Mouse (Mus musculus) lung, postnatal 0 days (tissue): ENCODE measurements around the gene Lcn2. TPM values are rescaled to one million over a fixed set of nuclear protein-coding genes. Genes with fewer than 3 reads are reported as not detected.
A peak's percentile ranks its signal among the peaks of the same experiment; 100 is the strongest.

Experiments
- ATAC-seq: fragments of 200-750 bp; cut with Nextera tagmentation; 2 replicates; pipeline ENCODE4 v1.8.0; 2017; ENCODE audit warnings: moderate library complexity
- DNase-seq: peaks from one replicate; pipeline ENCODE4 v3.0.0-alpha.2; 2016; ENCODE audit warnings: low spot score
- H3K27ac ChIP-seq: fragments of 300-500 bp; sonication (generic); 2 replicates; pipeline ENCODE4 v1.5.1; 2014; ENCODE audit warnings: antibody characterized with exemption, mild to moderate bottlenecking, low read length, mixed read lengths
- H3K27me3 ChIP-seq: fragments of 300-500 bp; sonication (generic); replicated peaks from 2 replicates; pipeline ENCODE4 v1.6.1; 2014; ENCODE audit warnings: low read length, mixed read lengths; ENCODE audit not compliant: insufficient read depth
- H3K36me3 ChIP-seq: fragments of 300-500 bp; sonication (generic); 2 replicates; pipeline ENCODE4 v1.6.1; 2014; ENCODE audit warnings: low read length, mixed read lengths; ENCODE audit not compliant: insufficient read depth
- H3K4me1 ChIP-seq: fragments of 300-500 bp; sonication (generic); 2 replicates; pipeline ENCODE4 v1.6.1; 2014; ENCODE audit warnings: antibody characterized with exemption, low read depth, low read length, mixed read lengths; ENCODE audit not compliant: insufficient read depth
- H3K4me2 ChIP-seq: fragments of 300-500 bp; sonication (generic); replicated peaks from 2 replicates; pipeline ENCODE4 v1.6.1; 2014; ENCODE audit warnings: low read depth, mild to moderate bottlenecking, low read length, moderate library complexity, mixed read lengths
- H3K4me3 ChIP-seq: fragments of 300-500 bp; sonication (generic); 2 replicates; pipeline ENCODE4 v1.5.1; 2014; ENCODE audit warnings: low read depth, low read length
- H3K9ac ChIP-seq: fragments of 300-500 bp; sonication (generic); replicated peaks from 2 replicates; pipeline ENCODE4 v1.6.1; 2014; ENCODE audit warnings: low read depth, mild to moderate bottlenecking
- H3K9me3 ChIP-seq: fragments of 300-500 bp; sonication (generic); 2 replicates; pipeline ENCODE4 v1.6.1; 2016; ENCODE audit warnings: low read length, mixed read lengths
- CTCF ChIP-seq: IDR thresholded peaks from 2 replicates; pipeline ENCODE4 v1.5.1; 2016; ENCODE audit warnings: antibody characterized with exemption, mild to moderate bottlenecking
- EP300 ChIP-seq: IDR thresholded peaks from 2 replicates; pipeline ENCODE4 v1.6.1; 2016; ENCODE audit warnings: antibody characterized with exemption, mild to moderate bottlenecking, control low read depth
- WGBS: fragments of 180-500 bp; shearing (Covaris S2); extraction: QIAGEN DNeasy Blood & Tissue Kit; methylation state at CpG from one replicate; pipeline ENCODE4 v1.1.7; 2014; 5-methylcytosine and 5-hydroxymethylcytosine counted together
- polyA plus RNA-seq: library from polyadenylated mRNA; unstranded; fragments of >200 nt; fragmentation: Nextera tagmentation; extraction: Ambion mirVana; gene quantifications from 2 replicates; pipeline ENCODE4 v1.2.1, GENCODE M21; 2015

The Lcn2 gene
- polyA plus RNA-seq: 223 and 355 TPM in 2 replicates

DNA sequence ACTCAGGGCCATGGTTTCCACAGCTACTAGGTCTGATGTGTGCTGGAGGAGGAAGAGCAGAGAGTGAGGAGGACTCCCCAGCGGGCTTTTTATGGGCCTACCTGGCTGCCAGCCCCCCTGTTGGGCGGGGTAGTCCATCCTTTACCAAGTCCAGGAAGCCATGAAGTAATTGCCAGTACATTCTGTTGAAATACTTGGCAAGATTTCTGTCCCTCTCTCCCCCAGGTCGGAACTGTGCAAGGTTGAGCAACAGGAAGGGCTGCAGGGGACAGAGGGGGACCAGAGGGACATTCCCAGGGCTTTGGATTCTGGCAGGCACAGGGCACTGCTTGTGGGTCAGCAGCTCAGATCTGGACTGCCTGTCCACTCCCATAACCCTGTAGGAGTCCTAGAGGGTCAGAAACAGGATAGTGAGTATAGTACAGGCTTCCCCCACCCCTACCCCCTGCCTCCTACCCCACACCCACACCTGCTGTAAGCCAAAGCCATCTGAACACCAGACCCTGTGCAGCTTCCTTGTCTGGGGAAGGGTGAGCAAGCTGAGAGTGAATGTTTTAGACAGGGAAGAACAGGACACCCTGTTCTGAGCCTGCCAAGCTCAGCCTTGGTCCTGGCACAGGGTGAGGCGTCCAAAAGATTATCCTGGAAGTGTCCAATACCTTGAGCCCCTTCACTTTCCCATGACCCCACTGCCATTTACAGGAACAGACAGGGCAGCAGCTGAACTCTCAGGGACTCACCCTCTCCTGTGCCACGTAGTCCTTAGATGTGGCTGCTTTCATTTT, at the start of gene Lcn2:
Gene Lcn2 (minus strand): TSS at position 547 of the 785 bp plus-strand sequence.
- Histone ChIP-seq H3K9me3 (no peaks in the 10 kb centered on the region), H3K27ac (peak within 1 kb of the TSS; percentile 51; the same call in 1 of the 2 replicates), H3K27me3 (no peaks in the 10 kb centered on the region), H3K36me3 (no peaks in the 10 kb centered on the region), H3K4me2 (peak within 1 kb of the TSS; percentile 28), H3K9ac (no peak within 1 kb of the TSS), H3K4me1 (peaks cover 4% of the 10 kb centered on the region; the same call in 1 of the 2 replicates), H3K4me3 (no peak within 1 kb of the TSS)
- ATAC-seq (peak; percentile 70), DNase-seq (peak; percentile 80)
- WGBS: 32% methylated on average over 5 of the region's 5 CpGs
- no peak for TF ChIP-seq CTCF
- peak; percentile 69 for TF ChIP-seq EP300

DNA sequence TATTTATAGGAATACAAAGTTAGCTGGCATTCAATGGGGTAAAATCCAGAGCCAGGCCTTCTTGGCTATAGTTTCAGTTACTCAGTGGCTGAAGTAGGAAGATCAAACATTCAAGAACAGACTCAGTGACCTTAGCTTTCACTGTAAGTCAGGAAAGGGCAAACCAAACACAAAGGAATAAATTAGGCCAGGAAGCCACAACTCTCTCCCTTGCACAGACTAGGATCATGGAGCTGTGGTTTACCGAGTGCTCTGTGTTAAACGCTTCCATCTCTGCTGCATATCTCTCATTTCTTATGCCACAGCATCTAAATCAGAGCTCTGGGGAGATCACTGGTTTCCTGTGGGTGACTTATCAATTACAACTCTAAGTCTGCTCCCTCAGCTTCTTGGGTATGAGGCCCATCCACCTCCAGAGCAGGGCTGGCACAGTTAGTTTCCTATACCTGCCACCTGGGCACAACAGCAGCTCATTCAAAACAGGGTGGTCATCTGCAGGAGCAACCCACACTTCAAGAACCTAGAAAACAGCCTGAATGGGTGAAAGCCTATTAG, 49.6 kb upstream of the Lcn2 start:
- ATAC-seq (no peak), DNase-seq (no peak)
- Histone ChIP-seq H3K4me1 (peaks cover 20% of the 10 kb centered on the region; the same call in 1 of the 2 replicates), H3K27ac (peak overlapping the region; percentile 82), H3K9me3 (no peaks in the 10 kb centered on the region), H3K4me2 (0 out of 2 replicates have a peak overlapping the region, but pooled peaks have one; percentile 3), H3K27me3 (no peaks in the 10 kb centered on the region), H3K9ac (no peak overlapping the region), H3K36me3 (no peaks in the 10 kb centered on the region), H3K4me3 (no peak overlapping the region)
- 60% methylated on average over 2 of the region's 2 CpGs for WGBS
- TF ChIP-seq EP300 (no peak), CTCF (no peak)

DNA sequence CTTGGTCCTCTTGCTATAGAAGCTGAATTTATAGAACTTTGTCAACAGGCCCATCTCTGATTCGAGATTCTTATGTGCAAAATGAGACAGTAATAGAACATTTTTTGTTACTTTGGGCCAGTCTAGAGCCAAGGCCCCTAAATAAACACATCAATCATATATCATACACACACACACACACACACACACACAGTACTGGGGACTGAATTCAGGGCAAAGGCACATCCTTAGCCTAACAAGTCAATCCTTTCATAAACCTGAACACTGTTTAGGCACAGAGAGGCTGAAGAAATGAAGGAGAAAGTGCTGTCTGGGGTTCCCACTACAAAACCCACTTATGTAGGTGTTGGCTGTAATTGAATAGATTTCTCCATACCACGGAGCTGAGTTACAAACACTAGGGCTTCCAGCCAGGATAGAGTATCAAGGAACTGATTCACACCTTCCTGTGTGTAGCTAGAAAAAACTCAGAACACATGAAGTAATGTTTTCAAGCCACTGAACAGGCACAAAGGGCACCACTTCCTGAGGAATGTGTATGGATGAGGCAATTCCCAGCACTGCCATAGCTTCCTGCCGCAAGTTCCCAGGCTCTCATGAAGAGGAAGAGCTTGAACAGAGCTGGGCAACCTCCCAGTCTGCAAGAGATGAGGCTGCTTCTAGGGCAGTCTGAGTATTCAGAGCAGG, 48.8 kb upstream of the Lcn2 start:
- Histone ChIP-seq H3K4me1 (peaks cover 20% of the 10 kb centered on the region; the same call in 1 of the 2 replicates), H3K27ac (peak overlapping the region; percentile 82), H3K9ac (no peak overlapping the region), H3K4me2 (0 out of 2 replicates have a peak overlapping the region, but pooled peaks have one; percentile 3), H3K9me3 (no peaks in the 10 kb centered on the region), H3K27me3 (no peaks in the 10 kb centered on the region), H3K4me3 (no peak overlapping the region), H3K36me3 (no peaks in the 10 kb centered on the region)
- DNase-seq: peak; percentile 95
- peak; percentile 93 for ATAC-seq
- WGBS: 25% methylated on average over 3 of the region's 3 CpGs
- TF ChIP-seq CTCF (0 out of 2 replicates have a peak, but pooled peaks have one; percentile 1), EP300 (peak; percentile 97)

DNA sequence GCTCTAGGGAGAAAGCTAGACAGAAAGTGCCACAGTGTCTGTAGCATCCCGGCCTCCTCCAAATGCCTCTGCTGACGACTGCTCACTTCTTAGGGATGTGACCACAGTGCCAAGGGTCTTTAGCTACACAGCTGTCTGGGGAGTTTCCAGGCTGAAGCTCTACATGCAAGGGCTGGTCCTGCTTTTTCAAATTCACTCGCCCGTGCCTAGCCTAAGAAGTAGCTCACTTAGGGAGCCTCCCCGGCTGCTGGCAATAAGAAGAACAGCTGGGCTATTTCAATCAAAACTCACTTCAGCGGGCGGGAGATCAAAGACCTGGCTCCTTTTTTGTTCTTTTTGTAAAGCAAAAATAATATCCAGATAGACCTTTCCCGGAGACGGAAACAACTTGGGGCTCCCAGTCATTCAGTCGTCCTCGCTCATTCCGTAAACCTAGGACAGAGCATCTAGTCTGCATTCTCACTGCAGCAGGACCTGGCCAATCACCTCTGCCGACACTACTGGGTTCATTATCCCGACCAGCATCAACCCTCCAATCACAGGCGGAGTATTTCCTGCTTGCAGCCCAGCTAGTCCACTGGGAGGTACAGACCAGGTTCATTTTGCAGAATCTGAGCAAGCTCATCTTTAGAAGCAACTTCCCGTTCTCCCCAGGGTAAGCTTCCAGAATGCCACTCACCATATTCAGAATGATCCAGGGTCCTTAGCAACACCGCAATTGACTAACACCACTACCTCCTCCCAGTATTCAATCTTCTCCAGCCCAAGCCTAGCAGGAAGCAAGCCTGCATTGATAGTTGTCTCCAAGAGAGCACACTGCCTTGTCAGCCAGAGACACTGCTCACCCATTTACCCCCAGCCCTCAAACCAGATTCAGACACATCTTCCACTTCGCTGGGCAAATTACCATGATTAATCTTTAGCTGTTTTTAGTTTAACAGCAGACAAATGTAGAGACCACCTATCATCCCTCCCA, 42.9 kb upstream of the Lcn2 start:
- WGBS: 12% methylated on average over 18 of the region's 18 CpGs
- DNase-seq (peak; percentile 69), ATAC-seq (peak; percentile 59)
- H3K27ac ChIP-seq: peak overlapping the region; percentile 10; the same call in 1 of the 2 replicates
- peaks cover 24% of the 10 kb centered on the region; the same call in 1 of the 2 replicates for H3K4me1 ChIP-seq
- H3K4me3 ChIP-seq: 0 out of 2 replicates have a peak overlapping the region, but pooled peaks have one; percentile 0
- no peak for TF ChIP-seq EP300
- no peak for TF ChIP-seq CTCF
- H3K9me3 ChIP-seq: no peaks in the 10 kb centered on the region
- H3K4me2 ChIP-seq: peak overlapping the region; percentile 11
- no peaks in the 10 kb centered on the region for H3K36me3 ChIP-seq
- no peaks in the 10 kb centered on the region for H3K27me3 ChIP-seq
- H3K9ac ChIP-seq: no peak overlapping the region

DNA sequence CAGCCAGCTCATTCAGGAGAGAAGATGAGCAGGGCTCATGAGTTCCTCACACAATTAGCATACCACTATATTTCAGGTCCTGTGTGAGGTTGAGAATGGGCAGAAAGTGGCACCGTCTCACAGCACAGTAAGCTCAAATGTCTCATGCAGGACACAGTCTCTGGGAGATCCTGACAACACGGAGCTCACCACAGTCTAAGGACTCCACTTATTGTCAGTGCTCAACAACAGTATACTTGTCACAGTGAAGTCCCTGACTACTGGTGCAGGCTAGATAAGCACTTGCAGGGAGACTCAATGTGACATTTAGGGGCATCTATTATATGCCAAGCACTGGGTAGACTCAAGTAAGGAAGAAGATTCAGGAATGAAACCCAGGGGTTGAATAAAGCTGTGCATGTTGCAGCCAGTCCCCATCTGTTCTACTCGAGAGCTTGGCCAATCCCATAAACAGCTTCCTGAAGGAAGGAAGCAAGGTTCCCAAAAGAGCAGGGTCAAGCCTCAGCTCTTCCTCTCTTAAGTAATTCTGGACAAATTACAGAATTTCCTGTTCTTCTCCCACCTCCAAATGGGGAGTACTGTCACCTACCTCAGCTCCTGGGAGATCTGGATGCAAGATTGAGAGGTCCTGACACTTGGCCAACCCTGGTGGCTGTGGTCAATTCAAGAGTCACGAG, 41.3 kb upstream of the Lcn2 start:
- ATAC-seq: no peak
- no peak overlapping the region for H3K9ac ChIP-seq

More for the DNA sequence above, 41.3 kb upstream of the Lcn2 start:
- H3K27ac ChIP-seq: no peak overlapping the region
- H3K4me1 ChIP-seq: peaks cover 37% of the 10 kb centered on the region; the same call in 1 of the 2 replicates
- DNase-seq: no peak
- no peak overlapping the region for H3K4me2 ChIP-seq
- TF ChIP-seq EP300 (no peak), CTCF (no peak)
- no peaks in the 10 kb centered on the region for H3K36me3 ChIP-seq
- no peaks in the 10 kb centered on the region for H3K9me3 ChIP-seq
- H3K27me3 ChIP-seq: no peaks in the 10 kb centered on the region
- no peak overlapping the region for H3K4me3 ChIP-seq
- 60% methylated on average over 4 of the region's 4 CpGs for WGBS
